Mouse (Mus musculus): ENCODE data around the gene Gm14139.
"Not testable (repeated sequence)": the region's sequence is repeated elsewhere in the genome, so short reads cannot be mapped to it uniquely, and the experiment has no call there.

The Gm14139 gene

DNA sequence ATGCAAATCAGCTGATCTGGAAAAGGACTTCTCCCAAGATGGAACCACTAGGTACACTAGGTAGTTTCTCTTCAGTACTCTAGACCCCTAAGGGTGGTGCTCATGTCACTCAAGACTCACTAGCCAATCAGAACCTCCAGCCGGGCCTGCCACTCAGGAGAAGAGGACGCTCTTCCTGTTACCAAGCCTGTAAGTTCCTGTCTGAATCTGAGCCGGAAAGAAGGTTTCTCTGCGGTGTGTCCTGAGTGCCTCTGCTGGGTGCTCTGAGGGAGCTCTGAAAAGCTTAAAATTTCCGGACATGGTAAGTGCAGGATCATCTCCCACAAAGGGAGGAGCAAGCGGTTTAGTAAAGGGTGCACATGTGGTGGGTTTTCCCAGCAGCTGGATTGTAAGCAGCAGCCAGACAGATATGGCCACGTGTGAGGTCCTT, at the start of gene Gm14139:
TSS of gene Gm14139 (plus strand) at position 186 of the 430 bp plus-strand sequence.
- not testable (repeated sequence) for DNase-seq

DNA sequence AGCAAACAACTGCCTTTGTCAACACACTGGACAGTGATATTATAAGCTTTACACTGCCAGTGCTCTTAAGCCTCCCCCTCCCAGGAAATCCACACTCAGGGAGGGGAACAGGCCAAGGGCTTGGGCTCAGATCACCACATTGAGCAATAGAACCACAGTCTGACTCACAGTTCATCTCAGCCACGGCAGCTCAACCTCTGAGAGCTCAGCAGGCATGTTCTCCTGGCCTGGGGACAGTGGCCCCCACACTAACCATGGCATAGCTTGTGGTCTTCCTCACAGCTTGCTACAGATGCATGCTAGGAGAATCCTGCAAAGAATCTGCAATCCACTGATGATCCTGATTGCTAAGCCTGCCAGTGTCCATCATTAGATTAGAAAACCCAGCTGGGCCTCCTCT, 49.6 kb upstream of the Gm14139 start:
- not testable (repeated sequence) for DNase-seq

DNA sequence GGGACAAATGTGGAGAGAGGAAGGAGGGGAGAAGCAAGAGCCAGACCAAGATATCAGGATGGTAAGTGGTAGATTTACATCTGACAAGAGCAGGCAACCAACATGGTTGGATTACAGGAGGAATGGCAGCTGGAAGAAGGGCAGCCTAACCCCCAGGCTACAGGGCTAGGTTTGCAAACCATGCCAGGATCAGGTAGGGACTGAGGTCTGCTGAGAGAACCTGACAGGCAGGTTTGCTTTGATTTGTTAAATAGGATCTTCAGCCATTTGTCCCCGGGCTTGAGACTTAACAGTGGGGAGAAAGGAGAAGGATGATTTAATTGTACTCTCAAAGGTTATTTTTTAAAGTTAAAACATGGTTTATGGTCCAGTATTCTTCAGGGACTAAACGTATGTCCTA, 48.8 kb upstream of the Gm14139 start:
- DNase-seq = no peak

DNA sequence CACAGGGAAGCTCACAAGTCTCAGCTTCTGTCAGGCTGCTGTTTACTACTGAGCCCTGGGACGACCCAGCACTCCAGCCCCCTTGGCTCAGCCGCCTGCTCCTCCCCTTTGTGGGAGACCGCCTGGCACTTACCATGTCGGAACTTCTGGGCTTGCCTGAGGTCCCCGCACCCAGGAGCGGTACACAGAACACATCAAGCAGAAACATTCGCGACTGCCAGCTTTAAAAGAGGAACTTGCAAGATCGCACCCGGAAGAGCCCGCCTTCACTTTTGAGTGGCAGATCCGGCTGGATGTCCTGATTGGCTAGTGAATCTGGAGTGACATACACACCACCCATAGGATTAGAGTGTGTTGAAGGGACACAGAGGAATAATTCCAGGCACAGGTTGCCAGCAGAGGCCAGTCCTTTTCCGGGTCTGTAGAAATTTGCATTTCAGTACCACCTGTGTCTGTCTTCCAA, 45.1 kb upstream of the Gm14139 start, which contains the start of gene Zfp120:
TSS of gene Zfp120 (minus strand) at position 274 of the 463 bp plus-strand sequence.
- peak; percentile 78 to 85 for DNase-seq

DNA sequence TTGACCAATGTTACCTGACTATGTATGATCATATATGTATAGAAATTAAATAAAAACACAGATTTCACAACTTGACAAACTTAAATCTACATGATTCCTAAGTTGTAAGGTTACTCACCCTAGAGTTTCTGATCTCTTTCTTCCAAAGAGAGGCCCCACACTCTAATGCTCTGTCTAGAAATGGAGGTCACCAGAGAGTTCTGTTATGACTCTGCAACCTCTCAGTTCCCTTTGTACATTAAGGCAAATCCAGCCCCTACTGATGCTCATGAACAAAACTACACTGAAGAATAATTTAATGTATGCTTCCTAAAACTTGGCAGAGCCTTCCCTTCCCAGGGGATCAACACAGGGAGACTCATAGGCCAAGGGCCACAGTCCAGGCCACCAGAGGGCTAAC, 14.9 kb upstream of the Gm14139 start:
- DNase-seq = no peak

DNA sequence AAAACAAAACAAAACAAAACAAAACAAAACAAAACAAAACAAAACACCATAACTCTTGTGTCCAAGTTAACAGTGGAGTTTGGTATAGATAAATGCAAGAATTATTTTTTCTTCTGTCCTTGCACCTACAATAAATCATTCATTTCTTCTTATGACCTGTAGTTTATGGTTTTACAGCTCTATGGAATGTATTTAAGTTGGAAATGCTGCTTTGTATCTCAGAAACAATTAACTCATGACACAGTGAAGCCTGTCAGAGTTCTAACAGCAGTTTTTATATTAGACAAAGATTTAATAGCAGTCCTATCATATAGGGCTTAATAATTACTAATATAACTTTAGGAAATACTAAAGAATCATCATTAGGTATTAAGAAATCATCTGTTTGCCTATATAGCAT, 7.7 kb upstream of the Gm14139 start:
- DNase-seq = no peak

DNA sequence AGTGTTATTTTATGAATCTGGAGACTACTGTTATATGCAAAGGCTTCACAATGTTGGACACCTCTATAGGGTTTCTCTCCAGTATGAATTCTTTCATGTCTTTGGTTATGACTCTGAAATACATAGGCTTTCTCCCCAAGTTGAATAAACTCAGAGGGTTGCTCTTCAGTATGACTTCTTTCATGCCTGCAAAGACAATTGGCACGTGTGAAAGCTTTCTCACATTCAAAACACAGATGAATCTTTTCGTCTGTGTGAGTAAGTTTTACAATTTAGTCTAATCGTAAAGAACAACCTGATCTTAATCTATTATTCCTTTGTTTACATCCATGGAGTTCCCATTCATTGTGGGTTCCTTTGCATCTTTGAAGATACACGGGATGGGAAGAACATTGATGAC, 2.0 kb upstream of the Gm14139 start, which contains the start of gene Gm10770:
TSS of gene Gm10770 (minus strand) at position 101 of the 400 bp plus-strand sequence.
- DNase-seq = not testable (repeated sequence)

DNA sequence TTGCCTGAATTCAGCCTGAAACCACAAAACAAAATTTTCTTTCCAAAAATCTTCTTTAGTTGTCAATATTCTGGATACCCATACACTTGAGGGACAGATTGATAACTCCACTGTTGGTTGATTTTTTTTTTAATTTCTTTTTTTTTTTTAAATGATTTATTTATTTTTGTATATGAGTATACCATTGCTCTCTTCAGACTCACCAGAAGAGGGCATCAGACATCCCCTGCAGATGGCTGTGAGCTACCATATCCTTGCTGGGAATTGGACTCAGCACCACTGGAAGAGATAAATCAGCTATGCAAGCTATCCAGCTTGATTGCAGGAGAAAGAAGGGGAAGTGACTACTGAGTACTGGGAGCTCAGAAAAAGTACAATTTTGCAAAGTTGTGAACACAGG, 509 bp upstream of the Gm14139 start:
- DNase-seq = not testable (repeated sequence)

DNA sequence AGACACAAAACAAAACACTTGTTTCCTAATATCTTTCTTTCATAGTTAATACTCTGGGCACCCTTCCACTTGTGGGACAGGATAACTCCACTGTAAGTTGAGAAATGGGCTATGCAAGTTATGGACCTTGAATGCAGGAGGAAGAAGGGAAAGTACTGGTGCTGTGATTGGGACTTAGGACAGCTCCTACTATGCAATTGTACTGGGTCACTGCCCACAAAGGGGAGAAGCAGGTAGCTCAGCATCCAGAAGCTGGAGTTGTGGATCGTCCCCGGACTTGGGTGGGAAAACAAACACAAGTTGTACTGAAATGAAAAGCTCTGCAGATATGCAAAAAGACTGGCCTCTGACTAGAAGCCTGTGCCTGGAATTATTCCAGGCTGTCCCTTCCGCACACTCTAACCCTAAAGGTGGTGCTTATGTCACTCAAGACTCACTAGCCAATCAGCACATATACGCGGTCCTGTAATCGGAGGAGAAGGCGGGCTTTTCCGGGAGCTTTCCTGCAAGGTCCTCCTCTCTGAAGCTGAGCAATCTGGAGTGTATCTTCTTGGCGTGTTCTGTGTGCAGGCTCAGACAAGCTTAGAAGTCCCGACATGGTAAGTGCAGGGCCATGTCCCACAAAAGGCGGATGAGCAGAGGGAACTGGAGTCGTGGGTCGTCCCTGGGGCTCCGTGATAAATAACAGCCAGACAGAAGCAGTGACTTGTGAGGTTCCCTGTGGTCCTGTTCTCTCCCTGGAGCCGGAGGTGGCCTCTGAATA, 36.2 kb downstream of the Gm14139 start, which contains the start of gene Zfp937:
TSS of gene Zfp937 (plus strand) at position 474 of the 763 bp plus-strand sequence.
- DNase-seq = peak; percentile 76 to 79

DNA sequence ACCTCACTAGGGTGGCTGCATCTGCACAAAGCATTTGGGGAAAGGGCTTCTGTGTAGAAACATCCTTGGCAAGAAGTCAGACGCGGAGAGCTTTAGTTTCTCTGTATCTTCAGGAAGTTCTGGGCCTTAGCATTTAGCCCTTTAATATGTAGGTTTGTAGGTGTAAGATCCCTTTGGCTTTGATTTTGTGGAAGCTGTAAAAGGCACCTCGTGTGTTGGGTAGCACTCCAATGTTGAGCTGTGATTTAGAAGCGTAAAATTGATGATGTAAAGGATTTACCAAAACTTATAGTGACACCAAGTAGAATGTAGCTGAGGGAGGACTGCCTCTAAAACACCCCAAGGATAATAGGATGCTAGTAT, 36.8 kb downstream of the Gm14139 start:
- not testable (repeated sequence) for DNase-seq

DNA sequence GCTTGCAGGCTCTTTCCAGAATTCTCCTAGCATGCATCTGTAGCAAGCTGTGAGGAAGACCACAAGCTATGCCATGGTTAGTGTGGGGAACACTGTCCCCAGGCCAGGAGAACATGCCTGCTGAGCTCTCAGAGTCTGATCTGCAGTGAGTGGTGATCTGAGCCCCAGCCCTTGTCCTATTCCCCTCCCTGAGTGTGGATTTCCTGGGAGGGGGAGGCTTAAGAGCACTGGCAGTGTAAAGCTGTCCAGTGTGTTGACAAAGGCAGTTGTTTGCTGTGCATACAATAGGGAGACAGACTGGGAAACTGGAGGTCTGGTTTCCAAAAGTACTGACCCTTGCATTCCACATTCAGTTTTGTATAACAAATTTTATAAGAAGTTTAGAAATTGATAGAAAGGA, 41.7 kb downstream of the Gm14139 start:
- not testable (repeated sequence) for DNase-seq

All from cerebellum, postnatal 36 days (tissue).